Mouse (Mus musculus) ovary, postnatal 36 days (tissue): ENCODE results near the gene Ttk.

Experiments
- DNase-seq: peaks from one replicate; pipeline ENCODE4 v3.0.0; 2022; ENCODE audit warnings: low spot score, mixed read lengths

Gene Ttk

GRCm38 (mm10) chr9:83833811-83834747, at the start of gene Ttk:
TSS of gene Ttk (plus strand) at chr9:83834689.
- DNase-seq = peak; percentile 88

GRCm38 (mm10) chr9:83785501-83785900, 49.0 kb upstream of the Ttk start:
- no peak for DNase-seq

- DNase-seq = no peak
Measured at GRCm38 (mm10) chr9:83789326-83789725, 45.2 kb upstream of the Ttk start.

GRCm38 (mm10) chr9:83796875-83797274, 37.6 kb upstream of the Ttk start:
- no peak for DNase-seq

- DNase-seq = no peak
Measured at GRCm38 (mm10) chr9:83797898-83798297, 36.6 kb upstream of the Ttk start.

- DNase-seq = no peak
Measured at GRCm38 (mm10) chr9:83804341-83804740, 30.1 kb upstream of the Ttk start.

- DNase-seq = peak; percentile 8
Measured at GRCm38 (mm10) chr9:83805164-83805976, 29.1 kb upstream of the Ttk start.

- peak; percentile 59 for DNase-seq
Measured at GRCm38 (mm10) chr9:83805977-83806815, 28.3 kb upstream of the Ttk start, which contains the start of gene Elovl4. TSS of gene Elovl4 (minus strand) at chr9:83806277.

GRCm38 (mm10) chr9:83807562-83807961, 26.9 kb upstream of the Ttk start:
- DNase-seq = no peak

GRCm38 (mm10) chr9:83819188-83819587, 15.3 kb upstream of the Ttk start:
- DNase-seq = no peak

- DNase-seq = no peak
Measured at GRCm38 (mm10) chr9:83820976-83821375, 13.5 kb upstream of the Ttk start.

- DNase-seq = no peak
Measured at GRCm38 (mm10) chr9:83822925-83823324, 11.6 kb upstream of the Ttk start.

- no peak for DNase-seq
Measured at GRCm38 (mm10) chr9:83829896-83830295, 4.6 kb upstream of the Ttk start.

- DNase-seq = no peak
Measured at GRCm38 (mm10) chr9:83831152-83831551, 3.3 kb upstream of the Ttk start.

- no peak for DNase-seq
Measured at GRCm38 (mm10) chr9:83834748-83835313, 342 bp downstream of the Ttk start.

GRCm38 (mm10) chr9:83852464-83852863, 18.0 kb downstream of the Ttk start:
- DNase-seq = no peak

- DNase-seq = no peak
Measured at GRCm38 (mm10) chr9:83865165-83865564, 30.7 kb downstream of the Ttk start.

GRCm38 (mm10) chr9:83882191-83882590, 47.7 kb downstream of the Ttk start:
- DNase-seq = peak; percentile 11

GRCm38 (mm10) chr9:83886149-83886548, 51.7 kb downstream of the Ttk start:
- DNase-seq = no peak

GRCm38 (mm10) chr9:83888214-83888613, 53.7 kb downstream of the Ttk start:
- no peak for DNase-seq

GRCm38 (mm10) chr9:83893073-83893472, 58.6 kb downstream of the Ttk start:
- no peak for DNase-seq
